Mouse (Mus musculus): ENCODE results near the gene Bmp4.

The Bmp4 gene

GRCm38 (mm10) chr14:46385701-46386477 is 4.6 kb downstream of the Bmp4 start:
- no peak for DNase-seq

GRCm38 (mm10) chr14:46384946-46385691 is 5.3 kb downstream of the Bmp4 start:
- no peak for DNase-seq

GRCm38 (mm10) chr14:46381457-46381856 is 9.0 kb downstream of the Bmp4 start:
- no peak for DNase-seq

- peak; percentile 72 for DNase-seq
These were observed 10.2 kb downstream of the Bmp4 start for GRCm38 (mm10) chr14:46380286-46380721.

- no peak for DNase-seq
These were observed 11.2 kb downstream of the Bmp4 start, which contains the start of gene Gm15217 for GRCm38 (mm10) chr14:46379285-46379684. Gene Gm15217, plus strand, starts transcription at chr14:46379414.

GRCm38 (mm10) chr14:46375796-46376195 is 14.7 kb downstream of the Bmp4 start:
- DNase-seq: no peak

GRCm38 (mm10) chr14:46372452-46372851 is 18.0 kb downstream of the Bmp4 start:
- DNase-seq: no peak

GRCm38 (mm10) chr14:46363209-46363608 is 27.3 kb downstream of the Bmp4 start:
- peak; percentile 51 for DNase-seq

GRCm38 (mm10) chr14:46357696-46358095 is 32.8 kb downstream of the Bmp4 start:
- DNase-seq: no peak

GRCm38 (mm10) chr14:46357286-46357685 is 33.2 kb downstream of the Bmp4 start:
- no peak for DNase-seq

GRCm38 (mm10) chr14:46344750-46345149 is 45.7 kb downstream of the Bmp4 start:
- DNase-seq: no peak

GRCm38 (mm10) chr14:46338801-46339200 is 51.7 kb downstream of the Bmp4 start:
- no peak for DNase-seq

Measured in thymus, postnatal 4 days (tissue).